Mouse (Mus musculus) macrophage (primary cell): ENCODE measurements around the gene Hlcs. TPM values are rescaled to one million over a fixed set of nuclear protein-coding genes. Genes with fewer than 3 reads are reported as not detected.

Experiments used
- H3K27ac ChIP-seq: fragments of 350-480 bp; formaldehyde crosslinking; 2 replicates; pipeline ENCODE4 v1.9.0; 2021
- H3K36me3 ChIP-seq: fragments of 350-480 bp; formaldehyde crosslinking; 2 replicates; pipeline ENCODE4 v1.9.0; 2021; ENCODE audit errors: inconsistent target
- H3K4me3 ChIP-seq: fragments of 350-480 bp; formaldehyde crosslinking; 2 replicates; pipeline ENCODE4 v1.9.0; 2021; ENCODE audit errors: inconsistent target
- H3K79me2 ChIP-seq: fragments of 350-480 bp; formaldehyde crosslinking; 2 replicates; pipeline ENCODE4 v1.9.0; 2021; ENCODE audit errors: inconsistent target
- WGBS: methylation state at CpG from one replicate; pipeline ENCODE4 v1.1.7; 2026; ENCODE audit warnings: inconsistent platforms; ENCODE audit not compliant: missing documents; 5-methylcytosine and 5-hydroxymethylcytosine counted together
- polyA plus RNA-seq: library from polyadenylated mRNA; stranded (reverse); fragments of 250-400 nt; gene quantifications from 3 replicates; pipeline ENCODE4 v1.2.4, GENCODE M21; 2018; ENCODE audit warnings: inconsistent platforms

The Hlcs gene
- polyA plus RNA-seq, 1 experiment from 2014 or later = 5.2 TPM

- H3K27ac ChIP-seq = no peak overlapping the region
- H3K36me3 ChIP-seq = no peaks in the 10 kb centered on the region
- H3K79me2 ChIP-seq = no peaks in the 10 kb centered on the region
- H3K4me3 ChIP-seq = no peak overlapping the region
- WGBS = 3% methylated on average over 79 of the region's 83 CpGs
Measured at GRCm38 (mm10) chr16:94125172-94125981, 188.0 kb downstream of the Hlcs start.

- H3K79me2 ChIP-seq = no peaks in the 10 kb centered on the region
- no peak overlapping the region for H3K4me3 ChIP-seq
- H3K27ac ChIP-seq = no peak overlapping the region
- 54% methylated on average over 11 of the region's 11 CpGs for WGBS
- no peaks in the 10 kb centered on the region for H3K36me3 ChIP-seq
Measured at GRCm38 (mm10) chr16:94123247-94123646, 190.1 kb downstream of the Hlcs start.

DNA sequence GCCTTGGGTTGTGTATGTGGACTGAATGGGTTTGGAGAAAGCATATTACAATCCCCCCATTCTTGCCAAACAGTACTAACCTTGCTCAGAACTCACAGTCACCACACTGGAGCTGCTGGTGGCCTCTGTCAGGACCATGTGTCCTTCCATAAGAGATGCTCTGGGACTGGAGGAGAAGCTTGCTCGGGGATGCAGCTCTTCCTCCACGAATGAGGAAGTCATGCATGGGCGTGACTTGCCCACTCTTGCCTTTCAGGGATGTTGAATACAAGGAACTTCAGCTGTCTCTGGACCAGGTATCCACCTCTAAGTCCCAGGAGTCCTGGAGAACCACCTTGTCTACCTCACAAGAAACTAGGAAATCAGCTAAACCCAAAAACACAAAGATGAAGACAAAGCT is 191.0 kb downstream of the Hlcs start:
- Histone ChIP-seq H3K79me2 (no peaks in the 10 kb centered on the region), H3K27ac (no peak overlapping the region), H3K4me3 (no peak overlapping the region), H3K36me3 (no peaks in the 10 kb centered on the region)
- whole genome bisulfite sequencing = 3% methylated on average over 3 of the region's 3 CpGs

- H3K27ac ChIP-seq = no peak overlapping the region
- WGBS = 100% methylated on average over 1 of the region's 1 CpGs
- no peak overlapping the region for H3K4me3 ChIP-seq
- H3K36me3 ChIP-seq = no peaks in the 10 kb centered on the region
- no peaks in the 10 kb centered on the region for H3K79me2 ChIP-seq
Measured at GRCm38 (mm10) chr16:94118394-94118793, 195.0 kb downstream of the Hlcs start.

DNA sequence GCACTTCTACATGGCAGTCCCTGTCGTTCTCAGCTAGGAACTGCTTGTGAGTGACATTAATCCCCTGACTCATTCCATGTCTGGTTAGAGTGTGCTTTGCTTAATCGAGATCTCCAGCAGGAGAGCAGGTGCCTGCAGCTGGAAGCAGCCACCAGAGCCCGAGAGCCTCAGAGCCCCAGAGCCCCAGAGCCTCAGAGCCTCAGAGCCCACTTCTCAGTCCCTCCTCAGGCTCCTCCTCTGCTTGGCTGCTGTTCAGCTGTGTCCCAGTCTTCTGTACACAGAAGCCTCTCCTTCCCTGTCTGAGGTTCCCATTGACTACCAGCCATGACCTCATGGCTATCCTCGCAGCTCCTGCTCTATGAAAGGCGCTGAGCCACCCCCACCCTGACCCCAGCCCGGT is 196.0 kb downstream of the Hlcs start:
- no peak overlapping the region for H3K27ac ChIP-seq
- no peaks in the 10 kb centered on the region for H3K79me2 ChIP-seq
- no peaks in the 10 kb centered on the region for H3K36me3 ChIP-seq
- no peak overlapping the region for H3K4me3 ChIP-seq
- WGBS = 79% methylated on average over 6 of the region's 6 CpGs

- Histone ChIP-seq H3K36me3 (no peaks in the 10 kb centered on the region), H3K4me3 (no peak overlapping the region), H3K79me2 (no peaks in the 10 kb centered on the region), H3K27ac (no peak overlapping the region)
- 50% methylated on average over 9 of the region's 9 CpGs for WGBS
Measured at GRCm38 (mm10) chr16:94114693-94115092, 198.7 kb downstream of the Hlcs start.

DNA sequence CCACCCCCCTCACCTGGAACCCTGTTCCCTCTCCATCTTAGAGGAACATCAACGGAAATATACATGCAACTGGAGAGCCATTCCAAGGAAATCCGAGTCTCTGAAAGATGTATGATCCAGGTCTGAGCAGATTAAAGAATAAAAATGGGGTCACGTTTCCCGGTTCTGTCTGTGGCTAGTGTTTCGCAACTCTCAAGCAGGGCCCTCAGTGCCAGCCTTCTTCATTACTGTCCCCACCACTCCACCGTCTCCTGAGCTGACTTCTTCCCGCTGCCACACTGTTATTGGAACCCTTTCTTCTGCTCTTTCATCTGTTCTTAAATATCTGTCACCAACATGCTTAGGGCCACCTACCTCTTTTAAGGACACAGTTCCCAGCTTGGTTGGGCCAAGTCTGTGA is 200.2 kb downstream of the Hlcs start:
- 37% methylated on average over 7 of the region's 7 CpGs for WGBS
- no peaks in the 10 kb centered on the region for H3K36me3 ChIP-seq
- no peak overlapping the region for H3K4me3 ChIP-seq
- no peak overlapping the region for H3K27ac ChIP-seq
- H3K79me2 ChIP-seq = no peaks in the 10 kb centered on the region

DNA sequence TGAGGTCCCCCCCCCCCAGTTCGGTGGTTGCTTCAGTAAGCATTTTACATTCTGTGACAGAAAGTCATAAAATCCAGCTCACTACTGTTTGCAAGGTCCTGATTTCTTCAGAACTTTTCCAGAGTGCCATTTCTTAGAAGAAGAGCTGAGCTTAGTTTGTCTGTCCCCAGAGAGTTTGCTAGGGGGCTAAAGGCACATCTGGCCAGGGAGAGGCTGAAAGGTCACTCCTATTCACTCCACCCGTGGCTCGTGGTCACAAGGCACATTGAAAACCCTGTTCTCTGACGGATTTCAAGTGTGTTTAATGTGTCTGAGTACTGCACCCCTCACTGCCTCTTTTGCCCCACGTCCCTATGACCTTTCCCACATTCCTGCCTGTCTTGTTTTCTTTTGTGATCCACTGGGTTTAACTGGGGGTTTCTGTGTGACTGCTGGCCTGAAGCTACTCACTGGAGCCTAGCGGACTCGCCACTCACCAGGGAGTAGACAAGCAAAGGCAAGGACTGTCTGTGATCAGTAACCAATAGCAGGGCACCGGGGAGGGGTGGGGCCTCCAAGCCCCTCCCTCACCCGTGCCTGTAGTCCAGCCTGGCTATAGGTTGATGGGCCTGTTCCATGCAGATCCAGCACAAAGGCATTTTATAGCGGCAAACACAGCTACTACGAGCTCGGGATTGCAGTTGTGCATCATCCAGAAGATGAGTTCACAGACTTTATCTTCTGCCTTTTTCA is 215.5 kb downstream of the Hlcs start:
- no peaks in the 10 kb centered on the region for H3K79me2 ChIP-seq
- H3K4me3 ChIP-seq = no peak overlapping the region
- H3K27ac ChIP-seq = no peak overlapping the region
- 37% methylated on average over 10 of the region's 12 CpGs for whole genome bisulfite sequencing
- no peaks in the 10 kb centered on the region for H3K36me3 ChIP-seq

DNA sequence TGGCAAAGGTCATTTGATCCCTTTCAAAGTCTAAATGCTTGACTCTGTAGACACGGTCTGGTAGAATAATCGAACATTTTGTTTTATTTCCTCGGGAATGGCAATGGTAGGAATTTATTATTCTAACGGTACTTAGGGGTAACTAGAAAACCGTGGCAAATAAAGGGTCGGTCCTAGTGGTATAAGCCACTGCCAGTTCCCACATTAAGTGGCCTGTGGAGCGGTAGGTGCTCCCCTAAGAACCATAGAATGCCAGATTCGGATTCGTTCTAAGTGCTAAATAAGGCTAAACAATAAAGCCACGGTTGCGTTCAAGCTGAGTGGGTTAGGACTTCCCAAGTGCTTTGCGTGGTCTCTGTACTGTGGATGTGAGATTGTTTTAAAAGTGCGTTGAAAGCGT is 216.9 kb downstream of the Hlcs start:
- Histone ChIP-seq H3K79me2 (no peaks in the 10 kb centered on the region), H3K36me3 (no peaks in the 10 kb centered on the region), H3K27ac (no peak overlapping the region), H3K4me3 (no peak overlapping the region)
- WGBS = 14% methylated on average over 11 of the region's 14 CpGs

DNA sequence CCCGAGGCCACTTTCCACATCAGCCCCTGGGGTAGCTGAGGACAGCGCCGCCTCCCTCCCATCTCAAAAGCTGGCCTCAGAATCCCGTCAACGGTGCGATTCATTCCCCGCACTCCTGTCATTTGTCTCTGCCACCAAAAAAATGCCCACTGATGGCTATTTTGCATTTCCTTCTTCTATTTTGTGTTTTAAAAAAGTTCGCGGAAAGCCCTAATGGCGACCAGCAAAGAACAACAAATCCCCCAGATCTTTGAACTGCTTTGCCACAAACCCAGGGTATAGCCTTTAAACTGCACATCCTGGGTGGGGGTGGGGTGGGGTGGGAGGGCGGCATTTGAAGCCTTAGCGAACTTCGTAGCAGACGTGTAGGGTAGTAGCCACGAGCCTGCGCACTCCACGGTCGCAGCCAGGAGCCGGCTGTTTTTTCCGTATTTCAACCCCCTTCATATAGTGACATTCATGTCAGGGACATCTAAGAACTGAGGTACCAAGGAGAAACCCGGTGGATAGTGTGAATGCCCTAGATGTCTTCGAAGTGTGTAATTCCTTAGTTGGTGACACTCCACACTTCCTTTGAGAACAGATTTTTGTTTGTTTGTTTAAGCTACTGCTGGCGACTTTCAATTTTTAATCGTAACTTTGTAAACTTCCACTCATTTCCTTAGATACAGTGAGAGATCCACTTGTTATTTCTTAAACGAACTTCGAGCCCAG is 218.1 kb downstream of the Hlcs start:
- Histone ChIP-seq H3K36me3 (no peaks in the 10 kb centered on the region), H3K79me2 (no peaks in the 10 kb centered on the region), H3K4me3 (no peak overlapping the region), H3K27ac (no peak overlapping the region)
- 5% methylated on average over 26 of the region's 26 CpGs for WGBS

DNA sequence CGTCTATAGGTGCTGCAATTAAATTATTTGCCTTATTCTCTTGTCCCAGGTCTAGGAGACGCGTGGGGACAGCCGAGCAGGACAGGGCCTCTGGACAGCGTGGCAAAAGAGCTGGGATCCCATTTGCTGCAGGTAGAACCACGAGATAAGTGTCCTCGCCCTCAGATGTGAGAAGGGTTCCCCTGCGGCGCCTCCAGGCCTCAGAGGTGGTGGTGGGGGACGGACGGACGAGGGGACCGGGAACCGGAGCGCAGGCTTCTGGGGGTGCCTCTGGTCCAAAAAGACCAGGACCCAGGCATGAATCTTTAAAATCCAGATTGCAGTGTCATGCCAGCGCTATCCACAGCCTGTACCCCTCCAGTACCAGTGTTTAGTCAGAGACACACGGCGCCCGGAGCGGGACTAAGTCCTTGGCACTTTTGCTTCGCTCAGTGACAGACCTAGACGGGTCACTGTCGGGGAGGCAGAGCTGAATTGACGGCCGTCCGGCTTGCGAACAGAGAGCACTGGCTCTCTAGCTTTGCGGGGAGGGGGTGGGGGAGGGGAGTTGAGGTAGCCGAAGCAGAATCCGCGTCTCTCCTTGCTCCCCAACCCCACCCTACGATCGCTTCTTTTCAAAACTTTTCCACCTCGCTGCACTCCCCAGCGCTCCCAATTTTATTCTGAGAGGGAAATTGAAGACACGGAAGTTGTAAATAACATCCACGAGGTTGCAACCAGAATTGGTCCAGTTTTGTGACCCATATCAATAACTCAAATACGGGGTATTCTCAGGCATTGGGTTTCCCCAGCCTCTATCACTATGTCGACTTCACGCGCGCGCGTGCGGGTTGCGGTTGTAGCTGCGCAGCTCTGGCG is 218.9 kb downstream of the Hlcs start:
- WGBS = 8% methylated on average over 48 of the region's 48 CpGs
- no peaks in the 10 kb centered on the region for H3K36me3 ChIP-seq
- H3K27ac ChIP-seq = no peak overlapping the region
- no peak overlapping the region for H3K4me3 ChIP-seq
- H3K79me2 ChIP-seq = no peaks in the 10 kb centered on the region

DNA sequence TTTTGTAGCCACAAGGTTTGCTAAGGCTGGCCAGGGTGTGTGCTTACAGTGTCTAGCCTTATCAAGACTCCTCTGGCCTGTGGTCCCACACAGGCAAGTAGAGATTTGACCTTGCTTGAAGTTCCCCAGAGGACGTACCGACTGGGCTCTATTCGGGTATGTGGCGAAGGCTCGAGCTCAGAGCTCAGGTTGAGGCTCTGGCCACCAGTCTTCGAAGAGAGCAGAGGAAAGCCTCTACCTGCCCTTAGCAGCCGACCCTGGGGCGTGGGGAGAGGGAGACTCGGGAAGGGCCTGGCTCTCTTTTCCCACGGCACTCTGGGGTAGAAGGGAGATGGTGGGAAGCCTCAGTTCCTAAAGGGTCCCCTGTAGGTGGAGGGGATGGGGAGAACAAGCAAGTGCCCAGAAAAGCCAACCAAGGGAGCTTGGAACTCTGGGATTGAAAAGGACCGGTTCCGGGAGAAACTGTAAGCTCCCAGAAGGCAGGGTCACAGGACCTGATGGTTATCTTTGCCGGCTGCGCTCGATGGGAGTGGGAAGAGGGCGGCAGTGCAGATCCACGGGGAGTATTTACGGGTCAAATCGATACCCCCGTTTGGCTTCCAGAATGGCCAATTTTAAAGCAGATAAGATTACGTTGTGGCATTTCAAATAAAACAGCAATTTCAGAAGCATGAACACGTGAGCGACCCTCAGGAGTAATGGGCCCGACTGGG is 220.1 kb downstream of the Hlcs start:
- WGBS = 8% methylated on average over 24 of the region's 24 CpGs
- no peak overlapping the region for H3K27ac ChIP-seq
- H3K4me3 ChIP-seq = no peak overlapping the region
- H3K79me2 ChIP-seq = no peaks in the 10 kb centered on the region
- no peaks in the 10 kb centered on the region for H3K36me3 ChIP-seq

DNA sequence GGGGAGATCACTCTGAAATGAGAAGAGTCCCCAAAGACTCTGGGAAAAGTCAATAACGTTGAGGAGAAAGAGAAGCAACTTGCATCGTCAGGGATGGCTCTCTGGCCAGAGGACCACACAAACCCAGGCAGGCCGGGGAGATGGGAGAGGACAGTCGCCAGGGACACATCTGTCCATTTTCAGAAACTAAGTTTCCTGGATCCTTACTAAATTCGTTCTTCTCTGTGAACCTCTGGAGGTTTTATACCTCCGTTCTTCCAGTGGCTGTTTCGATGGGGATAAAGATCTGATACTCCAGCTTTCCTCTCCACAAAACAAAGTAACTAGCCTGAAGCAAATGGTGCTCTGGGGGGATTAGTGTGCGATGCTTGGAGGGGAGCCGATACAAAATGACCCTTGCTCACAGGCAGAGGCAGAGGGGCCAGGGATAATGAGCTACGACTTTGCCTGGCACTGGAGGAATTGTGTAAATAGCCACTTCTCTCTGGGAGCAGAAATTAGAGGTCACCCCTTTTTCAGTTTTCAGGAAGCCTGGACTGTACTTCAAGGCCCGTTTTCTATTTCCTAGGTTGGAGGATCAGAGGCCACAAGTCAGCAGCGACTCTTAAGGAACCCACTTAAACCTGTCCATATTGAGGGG is 220.7 kb downstream of the Hlcs start:
- no peaks in the 10 kb centered on the region for H3K36me3 ChIP-seq
- no peaks in the 10 kb centered on the region for H3K79me2 ChIP-seq
- WGBS = 6% methylated on average over 12 of the region's 12 CpGs
- no peak overlapping the region for H3K4me3 ChIP-seq
- no peak overlapping the region for H3K27ac ChIP-seq
